Mouse (Mus musculus): Measurements from ENCODE around the gene Nmt1. TPM values are rescaled to one million over a fixed set of nuclear protein-coding genes. Genes with fewer than 3 reads are reported as not detected.

Gene Nmt1
- total and polyA plus RNA-seq, 3 experiments: 84.5 to 205 (median 115) TPM

GRCm38 (mm10) chr11:103019325-103019724, 8.7 kb upstream of the Nmt1 start:
- no peak overlapping the region for H3K9ac ChIP-seq (ENCODE audit: insufficient read depth, low read depth)
- no peaks in the 10 kb centered on the region for H3K9me3 ChIP-seq (replicated peaks; ENCODE audit: low read length)
- H3K79me2 ChIP-seq (replicated peaks; ENCODE audit: control insufficient read depth, extremely low read depth, insufficient read depth, poor library complexity, severe bottlenecking): peaks cover 22% of the 10 kb centered on the region
- TF ChIP-seq E2F4 (IDR thresholded peaks at IDR 0.05; ENCODE audit: insufficient replicate concordance, low read depth, low read length): no peak
- peaks cover 7 to 16% of the 10 kb centered on the region in 2 experiments for H3K4me1 ChIP-seq (ENCODE audit: control insufficient read depth in 1 of 2, insufficient read depth in 2 of 2)
- DNase-seq (ENCODE audit: extremely low read depth): no peak
- H3K27ac ChIP-seq (ENCODE audit: insufficient read depth, low read depth): no peak overlapping the region
- no peak overlapping the region for H3K4me3 ChIP-seq (replicated peaks in 1 of 3; ENCODE audit: low read depth in 2 of 3, low read length in 2 of 3, poor library complexity in 1 of 3)
- dilution Hi-C loops (cut with MboI; ENCODE audit: extremely low pct_ligation_motif_present, extremely low pct_unique_long_range_greater_than_20kb, low sequenced_read_pairs) (no loop called here), in situ Hi-C loops (cut with MboI; ENCODE audit: low pct_ligation_motif_present, low pct_unique_long_range_greater_than_20kb, low sequenced_read_pairs) (no loop called here)
- peaks cover 31 to 62% of the 10 kb centered on the region in 2 experiments for H3K36me3 ChIP-seq (replicated peaks in 1 of 2; ENCODE audit: control insufficient read depth in 1 of 2, insufficient read depth in 1 of 2, low read length in 1 of 2)
- H3K4me2 ChIP-seq (ENCODE audit: insufficient read depth, low read depth, poor library complexity, severe bottlenecking): no peak overlapping the region
- no peaks in the 10 kb centered on the region for H3K27me3 ChIP-seq (replicated peaks)

- Histone ChIP-seq H3K4me1 (ENCODE audit: control insufficient read depth in 1 of 2, insufficient read depth in 2 of 2) (peaks cover under 1 to 9% of the 10 kb centered on the region in 2 experiments; a peak in 3 of 4 replicates), H3K9ac (ENCODE audit: insufficient read depth, low read depth) (no peak overlapping the region), H3K27me3 (replicated peaks) (no peaks in the 10 kb centered on the region), H3K79me2 (replicated peaks; ENCODE audit: control insufficient read depth, extremely low read depth, insufficient read depth, poor library complexity, severe bottlenecking) (peaks cover 10% of the 10 kb centered on the region), H3K4me2 (ENCODE audit: insufficient read depth, low read depth, poor library complexity, severe bottlenecking) (no peak overlapping the region), H3K9me3 (replicated peaks; ENCODE audit: low read length) (no peaks in the 10 kb centered on the region), H3K27ac (ENCODE audit: insufficient read depth, low read depth) (no peak overlapping the region), H3K36me3 (replicated peaks in 1 of 2; ENCODE audit: control insufficient read depth in 1 of 2, insufficient read depth in 1 of 2, low read length in 1 of 2) (peaks cover 44 to 67% of the 10 kb centered on the region in 2 experiments), H3K4me3 (replicated peaks in 1 of 3; ENCODE audit: low read depth in 2 of 3, low read length in 2 of 3, poor library complexity in 1 of 3) (no peak overlapping the region)
- DNase-seq (ENCODE audit: extremely low read depth): no peak
- dilution Hi-C loops (cut with MboI; ENCODE audit: extremely low pct_ligation_motif_present, extremely low pct_unique_long_range_greater_than_20kb, low sequenced_read_pairs): no loop called here
- in situ Hi-C loops (cut with MboI; ENCODE audit: low pct_ligation_motif_present, low pct_unique_long_range_greater_than_20kb, low sequenced_read_pairs): no loop called here
- TF ChIP-seq EP300 (IDR thresholded peaks at IDR 0.05; ENCODE audit: low read length) (no peak), CTCF (conservative IDR thresholded peaks at IDR 0.05 in 1 of 2, IDR thresholded peaks at IDR 0.05 in 1 of 2; ENCODE audit: low read depth in 2 of 2, low read length in 2 of 2) (peak in 1 of 2 experiments; percentile 38; a peak in 2 of 4 replicates), BHLHE40 (IDR thresholded peaks at IDR 0.05; ENCODE audit: low read depth, low read length) (no peak), MEF2A (IDR thresholded peaks at IDR 0.05; ENCODE audit: borderline replicate concordance, low read depth, low read length) (no peak), MYC (IDR thresholded peaks at IDR 0.05; ENCODE audit: low read depth, low read length) (no peak)
These were observed 7.2 kb upstream of the Nmt1 start for GRCm38 (mm10) chr11:103020713-103021335.

- no peaks in the 10 kb centered on the region for H3K27me3 ChIP-seq (replicated peaks)
- H3K4me1 ChIP-seq (ENCODE audit: control insufficient read depth in 1 of 2, insufficient read depth in 2 of 2): peaks cover 2 to 15% of the 10 kb centered on the region in 2 experiments
- in situ Hi-C loops (cut with MboI; ENCODE audit: low pct_ligation_motif_present, low pct_unique_long_range_greater_than_20kb, low sequenced_read_pairs): no loop called here
- no peak overlapping the region for H3K27ac ChIP-seq (ENCODE audit: insufficient read depth, low read depth)
- H3K9ac ChIP-seq (ENCODE audit: insufficient read depth, low read depth): no peak overlapping the region
- H3K4me2 ChIP-seq (ENCODE audit: insufficient read depth, low read depth, poor library complexity, severe bottlenecking): no peak overlapping the region
- dilution Hi-C loops (cut with MboI; ENCODE audit: extremely low pct_ligation_motif_present, extremely low pct_unique_long_range_greater_than_20kb, low sequenced_read_pairs): no loop called here
- TF ChIP-seq POLR2AphosphoS2 (IDR thresholded peaks at IDR 0.05; ENCODE audit: low read depth, low read length) (no peak), E2F4 (IDR thresholded peaks at IDR 0.05; ENCODE audit: insufficient replicate concordance, low read depth, low read length) (no peak), ZC3H11A (IDR thresholded peaks at IDR 0.05; ENCODE audit: low read depth, low read length) (no peak), CTCF (conservative IDR thresholded peaks at IDR 0.05 in 1 of 2, IDR thresholded peaks at IDR 0.05 in 1 of 2; ENCODE audit: low read depth in 2 of 2, low read length in 2 of 2) (peak in 1 of 2 experiments; percentile 36; a peak in 2 of 4 replicates), USF1 (IDR thresholded peaks at IDR 0.05; ENCODE audit: low read depth, low read length) (no peak), ZKSCAN1 (IDR thresholded peaks at IDR 0.05; ENCODE audit: borderline replicate concordance, low read depth, low read length) (no peak), CHD1 (IDR thresholded peaks at IDR 0.05; ENCODE audit: low read depth, low read length) (no peak)
- H3K9me3 ChIP-seq (replicated peaks; ENCODE audit: low read length): no peaks in the 10 kb centered on the region
- peaks cover 47 to 68% of the 10 kb centered on the region in 2 experiments for H3K36me3 ChIP-seq (replicated peaks in 1 of 2; ENCODE audit: control insufficient read depth in 1 of 2, insufficient read depth in 1 of 2, low read length in 1 of 2)
- H3K79me2 ChIP-seq (replicated peaks; ENCODE audit: control insufficient read depth, extremely low read depth, insufficient read depth, poor library complexity, severe bottlenecking): peaks cover 23% of the 10 kb centered on the region
- DNase-seq (ENCODE audit: extremely low read depth): no peak
- no peak overlapping the region for H3K4me3 ChIP-seq (replicated peaks in 1 of 3; ENCODE audit: low read depth in 2 of 3, low read length in 2 of 3, poor library complexity in 1 of 3)
These were observed 4.0 kb upstream of the Nmt1 start for GRCm38 (mm10) chr11:103023974-103024373.
